Mouse (Mus musculus) liver, adult (tissue): Measurements from ENCODE around the gene Wdr82.

ENCODE experiments used
- GATA4 ChIP-seq: IDR thresholded peaks from 2 replicates; pipeline ENCODE4 v1.6.1; 2014; ENCODE audit warnings: mild to moderate bottlenecking, low read length; ENCODE audit not compliant: insufficient replicate concordance

Gene Wdr82

GRCm38 (mm10) chr9:106179964-106180363 lies 9.2 kb downstream of the Wdr82 start:
- TF ChIP-seq GATA4 = no peak

DNA sequence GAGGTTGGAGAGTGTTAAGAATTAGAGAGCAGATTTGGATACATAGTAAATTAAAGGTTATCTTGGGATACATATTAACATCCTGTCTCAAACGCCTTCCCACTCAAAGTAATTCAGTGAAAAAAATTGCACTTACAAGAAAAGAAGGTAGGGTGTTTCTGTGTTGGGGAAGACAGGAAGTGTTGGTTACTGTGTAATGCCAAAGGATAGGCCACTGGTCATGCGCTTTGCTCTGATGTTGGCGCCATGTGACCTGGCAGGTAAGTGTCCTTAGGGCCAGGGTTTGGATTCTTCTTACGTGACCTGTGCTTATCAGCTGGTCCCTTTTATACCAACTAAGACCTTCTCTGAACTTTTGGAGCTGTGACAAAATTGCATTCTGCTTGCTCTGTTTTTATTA lies 11.4 kb downstream of the Wdr82 start:
- no peak for TF ChIP-seq GATA4

DNA sequence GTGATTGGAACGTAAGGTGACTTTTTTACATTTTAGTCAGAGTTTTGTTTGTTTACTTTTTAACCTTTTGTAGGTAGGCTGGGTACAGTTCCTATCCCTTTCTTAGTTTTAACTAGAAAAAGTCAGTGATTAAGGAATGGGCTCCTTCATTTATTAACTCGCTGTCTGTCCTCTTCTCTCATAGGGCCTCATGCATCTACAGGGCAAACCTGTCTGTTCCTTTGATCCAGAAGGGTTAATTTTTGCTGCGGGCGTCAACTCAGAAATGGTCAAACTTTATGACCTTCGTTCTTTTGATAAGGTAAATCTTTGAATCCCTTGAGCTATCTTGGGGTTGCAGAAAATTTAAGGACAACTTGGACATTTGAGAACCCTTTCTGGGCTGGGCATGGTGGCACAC lies 13.3 kb downstream of the Wdr82 start:
- no peak for TF ChIP-seq GATA4

- no peak for TF ChIP-seq GATA4
These were observed 20.6 kb downstream of the Wdr82 start for GRCm38 (mm10) chr9:106191355-106191754.

DNA sequence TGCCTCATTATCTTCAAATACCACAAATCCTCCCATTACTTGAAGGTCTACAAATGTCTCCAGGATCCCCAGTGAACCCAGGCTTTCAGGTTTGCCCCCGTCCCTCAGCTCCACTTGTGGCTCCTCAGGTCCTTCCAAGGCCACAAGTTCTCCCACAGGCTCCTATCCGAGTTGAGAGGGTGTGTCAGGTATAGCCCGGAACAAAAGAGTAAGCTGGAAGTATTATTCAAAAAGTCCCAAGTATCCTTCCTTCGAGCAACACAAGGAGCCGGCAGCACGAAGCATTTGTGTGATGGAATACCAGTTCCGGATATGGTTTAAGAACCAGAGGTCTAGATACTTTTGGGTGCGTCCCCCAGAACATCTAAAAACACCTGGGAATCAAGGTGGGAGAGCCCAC lies 21.3 kb downstream of the Wdr82 start:
- no peak for TF ChIP-seq GATA4

DNA sequence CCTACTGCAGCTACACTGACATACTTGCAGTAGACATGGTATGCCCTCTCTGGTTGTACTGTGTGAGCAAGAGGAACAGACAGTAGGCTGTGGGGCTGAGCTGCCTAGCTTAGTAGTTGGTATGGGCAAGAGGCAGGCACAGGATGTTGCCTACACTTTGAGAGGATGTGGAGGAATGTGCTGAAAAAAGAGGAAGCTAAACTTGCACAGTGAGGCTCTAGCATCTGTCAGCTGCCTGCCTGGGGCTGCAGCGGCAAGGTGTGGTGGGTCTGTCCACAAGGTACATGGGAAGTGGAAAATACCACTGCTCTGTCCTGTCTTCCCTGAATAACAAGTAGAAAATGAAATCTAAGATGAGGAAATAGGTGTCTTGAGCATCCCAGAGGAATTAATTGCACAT lies 22.3 kb downstream of the Wdr82 start:
- no peak for TF ChIP-seq GATA4

DNA sequence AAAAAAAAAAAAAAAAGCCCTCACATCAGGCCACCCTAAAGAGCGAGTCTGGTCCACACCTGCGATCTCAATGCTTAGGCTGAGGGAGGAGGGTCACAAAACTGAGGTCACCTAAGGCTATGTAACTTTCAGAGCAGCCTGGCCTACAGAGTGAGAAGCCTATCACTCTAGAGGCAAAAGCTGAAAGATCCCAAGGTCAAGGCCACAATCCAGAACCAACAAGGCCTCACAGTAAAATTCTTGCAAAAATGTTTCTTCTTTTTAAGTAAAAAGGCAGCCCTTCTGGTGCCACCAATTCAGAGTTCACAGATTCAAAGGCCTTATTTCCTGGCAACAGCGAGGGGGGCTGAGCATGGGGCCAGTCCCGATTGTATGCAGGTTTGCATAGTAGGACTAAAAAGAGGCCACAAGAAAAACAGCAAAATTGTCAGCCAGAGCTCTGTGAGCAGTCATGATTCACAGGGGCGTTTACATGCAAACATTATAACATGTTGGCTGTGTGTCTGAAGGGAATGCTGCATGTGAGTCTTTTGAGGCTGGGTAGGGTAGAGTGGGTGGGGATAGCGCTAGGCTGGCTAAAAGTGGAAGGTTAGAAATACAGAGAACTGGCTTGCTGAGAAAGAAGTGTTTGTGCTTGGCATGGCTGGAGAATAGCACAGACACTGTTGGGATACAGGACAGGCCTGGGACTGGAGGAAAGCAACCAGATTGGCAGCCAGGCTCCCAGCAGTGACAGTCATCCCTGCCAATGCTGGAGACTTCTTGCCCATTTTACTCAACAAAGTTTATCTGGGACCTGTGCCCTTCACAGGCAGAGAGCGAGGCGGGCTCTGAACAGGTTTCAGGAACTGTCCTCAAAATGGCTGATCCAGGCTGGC lies 23.4 kb downstream of the Wdr82 start:
- no peak for TF ChIP-seq GATA4

DNA sequence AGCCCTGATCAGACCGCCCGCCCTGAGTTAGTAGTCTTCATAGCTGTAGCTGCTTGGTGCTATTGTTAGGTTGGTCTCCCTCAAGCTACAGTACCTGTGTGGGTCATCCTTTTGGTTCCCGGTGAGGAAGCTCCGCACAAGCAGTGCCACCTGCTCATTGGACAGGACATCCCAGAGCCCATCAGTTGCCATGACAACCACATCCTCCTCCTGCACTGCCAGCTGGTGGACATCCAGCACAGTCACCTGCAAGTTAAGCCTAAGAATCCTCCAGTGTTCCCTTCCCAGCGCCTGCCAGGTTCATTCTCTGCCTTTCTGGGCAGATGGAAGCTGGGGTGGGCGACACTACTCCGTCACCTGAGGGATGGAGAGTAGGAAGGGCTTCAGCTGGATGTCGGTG lies 25.0 kb downstream of the Wdr82 start:
- TF ChIP-seq GATA4 = no peak

DNA sequence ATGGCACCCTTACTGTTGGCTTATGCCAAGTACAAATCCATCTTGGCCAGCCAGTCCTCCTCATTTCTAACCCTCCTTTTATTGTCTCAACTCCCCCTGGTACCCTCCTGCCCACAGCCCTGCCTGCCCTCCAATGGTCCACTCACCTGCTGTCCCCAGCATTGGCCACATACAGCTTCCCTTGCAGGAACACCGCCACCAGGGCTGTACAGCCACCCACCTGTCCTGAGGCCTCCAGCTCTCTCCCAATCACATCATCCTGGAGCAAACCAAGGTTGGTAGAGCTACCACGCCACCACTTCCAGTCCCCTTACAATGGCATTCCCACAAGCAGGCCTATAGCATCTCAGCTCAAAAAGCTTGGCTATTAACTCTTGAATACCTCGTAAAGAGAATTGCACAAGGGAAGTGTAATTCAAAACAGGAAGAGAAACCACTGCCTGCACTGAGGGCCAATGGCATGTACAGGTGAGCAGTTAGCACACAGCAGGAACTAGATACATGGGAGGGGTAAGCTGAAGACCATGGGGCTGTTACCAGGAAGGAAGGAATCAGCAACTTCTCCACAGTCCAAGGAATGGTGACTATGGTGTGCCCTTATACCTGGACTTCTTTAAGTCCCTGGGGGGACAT lies 26.5 kb downstream of the Wdr82 start:
- no peak for TF ChIP-seq GATA4

- TF ChIP-seq GATA4 = no peak
These were observed 27.0 kb downstream of the Wdr82 start for GRCm38 (mm10) chr9:106197732-106198131.

DNA sequence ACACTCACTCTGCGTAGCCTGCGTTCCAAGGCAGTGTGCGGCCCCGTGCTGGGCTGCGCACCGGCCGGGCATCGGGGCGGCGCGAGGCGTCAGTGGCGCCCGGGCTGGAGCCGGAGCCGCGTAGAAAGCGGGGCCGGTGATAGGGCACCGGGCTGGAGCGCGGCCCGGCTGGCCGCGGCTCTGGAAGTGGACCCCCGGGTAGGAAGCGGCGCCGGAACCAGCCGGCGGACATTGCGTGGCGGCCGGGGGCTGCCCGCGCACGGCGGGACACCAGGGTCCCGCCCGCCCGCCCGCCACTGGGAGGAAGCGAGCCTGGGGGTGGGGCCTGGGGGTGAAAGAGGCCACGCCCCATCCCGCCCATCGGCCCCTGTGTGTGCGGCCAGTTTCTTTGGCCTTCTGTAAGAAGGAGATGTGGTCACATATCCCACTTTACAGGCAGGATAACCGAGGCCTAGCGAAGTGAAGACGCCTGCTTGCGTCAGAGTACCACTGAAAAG lies 28.3 kb downstream of the Wdr82 start:
- no peak for TF ChIP-seq GATA4

DNA sequence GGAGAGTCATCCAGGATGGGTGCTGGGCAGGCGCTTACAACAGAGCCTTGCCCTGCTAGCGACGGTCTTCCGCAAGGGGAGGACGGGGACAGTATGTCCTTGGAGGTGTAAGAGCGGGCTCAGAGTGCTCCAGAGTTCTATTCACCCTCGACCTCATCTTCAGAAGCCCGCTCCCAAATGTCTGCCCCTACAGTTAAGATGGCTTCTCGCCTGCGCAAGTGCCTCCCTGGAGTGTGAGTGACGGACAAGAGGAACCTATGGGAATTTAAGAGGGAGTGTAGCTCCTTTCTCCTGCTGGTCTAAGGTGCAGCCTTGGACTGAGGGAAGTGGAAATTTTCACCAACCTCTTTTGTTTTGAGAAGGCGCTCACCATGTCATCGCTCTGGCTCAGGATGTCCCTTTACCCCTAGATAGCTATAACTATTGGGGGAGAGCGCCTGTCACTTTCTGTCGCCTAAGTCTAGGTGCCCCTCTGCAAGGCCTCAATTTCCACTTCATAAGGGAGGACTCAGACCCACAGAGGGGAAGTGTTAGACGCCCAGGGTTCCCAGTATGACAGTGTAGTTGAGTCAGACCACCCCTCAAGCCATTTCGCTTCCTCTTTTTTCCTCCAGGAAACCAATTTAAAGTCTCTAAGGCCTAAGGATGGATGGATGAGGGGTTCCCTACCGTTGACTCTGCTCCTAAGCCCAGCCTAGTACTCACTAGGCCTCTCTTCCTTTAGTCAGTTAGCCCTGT lies 29.0 kb downstream of the Wdr82 start, which contains the start of gene Ppm1m:
Gene Ppm1m (minus strand): TSS at position 212 of the 738 bp plus-strand sequence.
- TF ChIP-seq GATA4 = no peak

DNA sequence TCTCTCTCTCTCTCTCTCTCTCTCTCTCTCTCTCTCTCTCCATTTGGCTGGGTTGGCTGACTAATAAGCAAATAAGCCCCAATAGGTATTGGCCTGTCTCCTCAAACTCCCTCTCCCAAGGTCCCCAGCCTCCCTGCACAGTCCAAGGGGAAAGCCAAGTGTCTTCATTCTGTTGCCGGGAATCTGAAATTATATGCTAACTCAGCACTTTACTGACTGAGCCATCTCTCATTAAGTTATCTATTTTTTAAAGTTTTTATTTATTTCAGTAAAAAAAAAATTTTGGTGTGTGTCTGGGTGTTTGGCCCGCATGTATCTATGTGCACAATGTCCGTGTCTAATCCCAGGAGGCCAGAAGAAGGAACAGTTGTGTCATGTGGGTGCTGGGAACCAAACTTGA lies 31.2 kb downstream of the Wdr82 start:
- no peak for TF ChIP-seq GATA4

DNA sequence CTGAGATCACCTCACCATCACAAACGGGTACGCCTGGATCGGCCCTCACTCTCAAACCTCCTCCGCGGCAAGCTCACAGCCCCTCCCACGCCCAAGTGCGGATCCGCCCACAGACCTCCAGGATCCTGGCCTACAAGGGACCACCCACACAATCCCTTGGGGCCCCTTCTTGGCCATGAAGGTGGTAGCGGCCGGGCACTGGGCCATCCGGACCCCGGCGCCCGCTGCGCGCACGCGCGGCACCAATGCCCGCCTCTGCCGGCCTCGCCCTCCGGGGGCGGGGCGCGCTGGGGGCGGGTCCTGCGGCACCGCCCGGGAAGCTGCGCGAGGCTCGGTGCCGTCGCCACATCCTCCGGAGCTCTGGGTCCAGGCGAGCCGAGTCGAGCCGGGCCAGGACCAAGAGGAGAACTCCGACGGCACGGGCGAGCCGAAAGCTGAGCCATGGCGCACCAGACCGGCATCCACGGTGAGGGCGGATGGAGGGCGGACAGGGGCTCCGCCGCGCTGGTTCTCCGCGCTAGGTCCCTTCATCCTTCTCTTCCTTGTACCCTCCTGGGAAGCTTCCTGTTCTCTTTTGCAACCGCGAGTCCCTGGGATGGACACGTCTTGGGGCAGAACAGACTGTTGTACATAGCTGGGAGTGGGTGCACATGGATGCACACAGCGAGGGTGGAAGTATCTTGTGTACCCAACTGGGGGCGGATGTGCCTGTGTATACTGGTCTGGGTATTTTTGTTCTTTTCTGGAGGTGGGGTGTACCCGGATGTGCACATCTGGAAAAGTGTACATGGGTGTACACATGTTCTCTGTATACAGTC lies 32.3 kb downstream of the Wdr82 start, which contains the start of gene Twf2:
Gene Twf2 (plus strand): TSS at position 290 of the 818 bp plus-strand sequence.
- TF ChIP-seq GATA4 = no peak; the same call in 1 of the 2 replicates
